Comparison of ENCODE assay signal across 8 mouse cellular contexts in genomic region chr14:30353291-30354126, GRCm38 (mm10).
DNase-seq lines count a peak whose midpoint lies in the region; ATAC-seq lines count a peak whose summit lies in the region.

No protein-coding gene starts in this region.

- peaks cover 72% of the 10 kb centered on the region for H3K27me3 ChIP-seq in megakaryocyte, embryonic 14.5 days (replicated peaks)
- peaks cover 68% of the 10 kb centered on the region for H3K27me3 ChIP-seq in embryonic facial prominence, embryonic 10.5 days (replicated peaks; ENCODE audit: low read depth, poor library complexity, severe bottlenecking)
- H3K27me3 ChIP-seq in hindbrain, embryonic 12.5 days, result peaks cover 37% of the 10 kb centered on the region
- peaks cover 5% of the 10 kb centered on the region; the same call in 1 of the 2 replicates for H3K27me3 ChIP-seq in lung, embryonic 16.5 days (ENCODE audit: control insufficient read depth, insufficient read depth, low read depth, low read length)

- no peaks in the 10 kb centered on the region for H3K36me3 ChIP-seq in megakaryocyte, embryonic 14.5 days (replicated peaks; ENCODE audit: low read length)
- no peaks in the 10 kb centered on the region for H3K36me3 ChIP-seq in embryonic facial prominence, embryonic 10.5 days (replicated peaks)
- H3K36me3 ChIP-seq in hindbrain, embryonic 12.5 days, result no peaks in the 10 kb centered on the region
- H3K36me3 ChIP-seq in lung, embryonic 16.5 days (ENCODE audit: control insufficient read depth, insufficient read depth, low read length), result no peaks in the 10 kb centered on the region

- H3K9ac ChIP-seq in hindbrain, embryonic 12.5 days, result peak overlapping the region; percentile 78
- H3K9ac ChIP-seq in lung, embryonic 16.5 days (ENCODE audit: low read length), result peak overlapping the region; percentile 80

- H3K4me1 ChIP-seq in megakaryocyte, embryonic 14.5 days, result peaks cover 16% of the 10 kb centered on the region
- peaks cover 30% of the 10 kb centered on the region for H3K4me1 ChIP-seq in embryonic facial prominence, embryonic 10.5 days
- peaks cover 9% of the 10 kb centered on the region for H3K4me1 ChIP-seq in hindbrain, embryonic 12.5 days
- peaks cover 13% of the 10 kb centered on the region for H3K4me1 ChIP-seq in lung, embryonic 16.5 days (replicated peaks; ENCODE audit: control insufficient read depth, insufficient read depth, low read length)

- H3K9me3 ChIP-seq in megakaryocyte, embryonic 14.5 days, result no peaks in the 10 kb centered on the region
- H3K9me3 ChIP-seq in embryonic facial prominence, embryonic 10.5 days, result no peaks in the 10 kb centered on the region
- no peaks in the 10 kb centered on the region for H3K9me3 ChIP-seq in hindbrain, embryonic 12.5 days (replicated peaks)
- no peaks in the 10 kb centered on the region for H3K9me3 ChIP-seq in lung, embryonic 16.5 days (ENCODE audit: control insufficient read depth, low read length)

- WGBS in embryonic facial prominence, embryonic 10.5 days, result 9% methylated on average over 106 of the region's 114 CpGs
- WGBS in hindbrain, embryonic 12.5 days, result under 1% methylated on average over 55 of the region's 114 CpGs
- under 1% methylated on average over 43 of the region's 114 CpGs for WGBS in lung, embryonic 16.5 days

- peak overlapping the region; percentile 73 for H3K4me2 ChIP-seq in hindbrain, embryonic 12.5 days (replicated peaks)
- peak overlapping the region; percentile 95 for H3K4me2 ChIP-seq in lung, embryonic 16.5 days (ENCODE audit: low read depth, low read length)

- DNase-seq in adrenal gland, postnatal 36 days, result peak; percentile 30 to 62
- peak; percentile 76 for DNase-seq in embryonic facial prominence, embryonic 10.5 days (ENCODE audit: low spot score)
- peak; percentile 55 for DNase-seq in right cerebral cortex, postnatal 4 days

- H3K27ac ChIP-seq in embryonic facial prominence, embryonic 10.5 days (replicated peaks), result peak overlapping the region; percentile 88
- H3K27ac ChIP-seq in hindbrain, embryonic 12.5 days, result peak overlapping the region; percentile 71
- H3K27ac ChIP-seq in lung, embryonic 16.5 days (ENCODE audit: low read length), result peak overlapping the region; percentile 73

- H3K4me3 ChIP-seq in megakaryocyte, embryonic 14.5 days (replicated peaks), result peak overlapping the region; percentile 88
- H3K4me3 ChIP-seq in embryonic facial prominence, embryonic 10.5 days, result peak overlapping the region; percentile 71
- H3K4me3 ChIP-seq in hindbrain, embryonic 12.5 days, result peak overlapping the region; percentile 62
- H3K4me3 ChIP-seq in lung, embryonic 16.5 days (ENCODE audit: low read length), result peak overlapping the region; percentile 68

- ATAC-seq in megakaryocyte, adult 5-6 weeks (ENCODE audit: poor library complexity, severe bottlenecking), result no peak
- ATAC-seq in hindbrain, embryonic 12.5 days (ENCODE audit: low FRiP score), result peak; percentile 81
- ATAC-seq in lung, embryonic 16.5 days (ENCODE audit: low read depth), result peak; percentile 73
- ATAC-seq in erythroid progenitor cell, adult 5-6 weeks (replicated peaks; ENCODE audit: low FRiP score, poor library complexity, severe bottlenecking), result no peak

Comparison
In these comparisons a context has a peak if more than half of its experiments do, and no peak if none do; other contexts are left out.
1. ATAC-seq: peak in hindbrain, embryonic 12.5 days (single experiment) and lung, embryonic 16.5 days (single experiment); none in megakaryocyte, adult 5-6 weeks (single experiment) and erythroid progenitor cell, adult 5-6 weeks (single experiment).
2. Peak in every context shown above with its lines, with median percentiles within 50 percentile points of each other: H3K4me3 ChIP-seq, DNase-seq and H3K27ac ChIP-seq.